Mouse (Mus musculus) layer of hippocampus, postnatal 36 days (tissue): Measurements from ENCODE around the gene Hoxd4. TPM values are rescaled to one million over a fixed set of nuclear protein-coding genes. Genes with fewer than 3 reads are reported as not detected.

ENCODE experiments used
- DNase-seq, 2 experiments: peaks; one replicate each; pipeline ENCODE4 v3.0.0; 2022
- total RNA-seq, 2 experiments: library from RNA; stranded (reverse); gene quantifications; 2 replicates each; pipeline ENCODE4 v1.2.3; 2021

The Hoxd4 gene
- total RNA-seq, 2 experiments from 2014 or later, result not detected

- no peak for DNase-seq
Measured at GRCm38 (mm10) chr2:74730331-74730730, 18.6 kb downstream of the Hoxd4 start.

GRCm38 (mm10) chr2:74731055-74731454, 19.3 kb downstream of the Hoxd4 start:
- DNase-seq, result no peak

DNA sequence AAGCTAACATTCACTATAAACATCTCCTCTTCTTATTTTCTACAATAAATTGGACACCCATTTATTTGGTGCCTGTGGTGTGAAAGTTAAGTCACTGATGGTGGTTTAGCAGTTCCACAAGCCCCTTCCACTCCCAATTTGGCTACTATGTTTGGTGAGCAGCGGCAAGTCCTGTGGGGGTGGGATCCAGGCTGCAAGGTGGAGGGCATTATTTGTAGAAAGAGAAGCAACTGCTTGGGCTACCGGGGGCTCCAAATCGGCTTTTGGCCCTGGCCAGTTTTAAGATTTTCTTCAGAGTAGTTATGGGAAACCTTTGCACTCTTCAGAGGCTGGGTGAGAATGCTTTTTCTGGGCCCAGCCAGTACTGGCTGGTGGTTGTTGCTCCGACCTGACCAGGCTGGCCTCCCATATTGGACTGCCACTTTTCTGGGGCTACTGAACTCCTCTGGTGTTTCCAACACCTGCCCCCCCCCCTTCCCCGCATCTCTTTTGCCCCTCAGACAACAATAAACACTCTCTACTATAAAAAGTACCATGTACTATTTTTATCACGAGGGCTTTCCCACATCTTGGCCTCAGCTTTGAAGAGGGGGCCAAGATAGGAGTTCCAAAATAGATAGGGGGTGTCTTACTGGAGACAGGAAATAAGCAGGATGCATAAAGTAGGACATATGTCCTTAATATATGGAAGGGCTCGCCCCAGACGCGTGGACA, 20.2 kb downstream of the Hoxd4 start:
- no peak for DNase-seq

- no peak for DNase-seq
Measured at GRCm38 (mm10) chr2:74732513-74733316, 21.0 kb downstream of the Hoxd4 start.

GRCm38 (mm10) chr2:74733317-74733661, 21.6 kb downstream of the Hoxd4 start:
- no peak for DNase-seq

- no peak for DNase-seq
Measured at GRCm38 (mm10) chr2:74733765-74734164, 22.0 kb downstream of the Hoxd4 start.

- no peak for DNase-seq
Measured at GRCm38 (mm10) chr2:74734451-74734850, 22.7 kb downstream of the Hoxd4 start.

- DNase-seq, result no peak
Measured at GRCm38 (mm10) chr2:74734996-74735811, 23.5 kb downstream of the Hoxd4 start.

DNA sequence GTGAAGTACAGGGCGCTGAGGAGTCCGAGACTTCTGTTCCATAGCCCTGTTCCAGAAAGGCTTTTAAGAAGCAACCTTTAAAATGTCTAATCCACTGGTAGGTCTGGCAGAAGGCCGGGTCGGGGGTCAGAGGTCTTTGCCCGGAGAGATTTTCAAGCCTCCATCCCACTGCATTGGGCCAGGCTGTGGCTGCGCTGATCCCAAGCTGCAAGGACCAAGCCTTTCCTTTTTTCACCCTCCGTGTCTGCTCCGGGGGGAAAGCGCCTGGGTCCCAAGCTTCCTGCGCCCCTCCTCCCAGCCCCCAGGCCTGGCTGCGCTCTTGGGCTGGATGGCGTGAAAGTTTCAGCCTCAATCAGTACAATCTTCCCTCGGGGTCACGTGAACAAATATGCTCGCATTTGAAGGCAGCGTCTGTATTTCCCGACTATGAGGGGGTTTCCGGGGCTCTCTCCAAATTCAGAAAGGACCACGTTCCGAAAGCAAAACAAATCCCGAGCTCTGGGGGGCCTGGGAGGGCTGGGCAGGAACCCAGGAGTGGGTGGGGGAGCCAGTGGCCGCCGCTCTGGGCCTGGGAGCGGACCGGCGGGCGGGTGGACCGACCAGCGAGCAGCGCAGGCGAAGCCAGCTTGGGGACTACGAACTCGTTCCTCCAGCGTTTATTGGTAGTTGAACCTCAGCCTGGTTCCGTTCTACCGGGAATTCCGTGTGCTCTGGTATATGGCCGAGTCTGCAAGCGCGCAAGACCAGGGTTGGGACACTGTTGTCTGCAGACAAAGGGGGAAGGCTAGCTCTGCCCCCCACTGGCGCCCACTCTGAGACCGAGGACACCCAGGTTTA, 24.3 kb downstream of the Hoxd4 start:
- DNase-seq, result no peak

DNA sequence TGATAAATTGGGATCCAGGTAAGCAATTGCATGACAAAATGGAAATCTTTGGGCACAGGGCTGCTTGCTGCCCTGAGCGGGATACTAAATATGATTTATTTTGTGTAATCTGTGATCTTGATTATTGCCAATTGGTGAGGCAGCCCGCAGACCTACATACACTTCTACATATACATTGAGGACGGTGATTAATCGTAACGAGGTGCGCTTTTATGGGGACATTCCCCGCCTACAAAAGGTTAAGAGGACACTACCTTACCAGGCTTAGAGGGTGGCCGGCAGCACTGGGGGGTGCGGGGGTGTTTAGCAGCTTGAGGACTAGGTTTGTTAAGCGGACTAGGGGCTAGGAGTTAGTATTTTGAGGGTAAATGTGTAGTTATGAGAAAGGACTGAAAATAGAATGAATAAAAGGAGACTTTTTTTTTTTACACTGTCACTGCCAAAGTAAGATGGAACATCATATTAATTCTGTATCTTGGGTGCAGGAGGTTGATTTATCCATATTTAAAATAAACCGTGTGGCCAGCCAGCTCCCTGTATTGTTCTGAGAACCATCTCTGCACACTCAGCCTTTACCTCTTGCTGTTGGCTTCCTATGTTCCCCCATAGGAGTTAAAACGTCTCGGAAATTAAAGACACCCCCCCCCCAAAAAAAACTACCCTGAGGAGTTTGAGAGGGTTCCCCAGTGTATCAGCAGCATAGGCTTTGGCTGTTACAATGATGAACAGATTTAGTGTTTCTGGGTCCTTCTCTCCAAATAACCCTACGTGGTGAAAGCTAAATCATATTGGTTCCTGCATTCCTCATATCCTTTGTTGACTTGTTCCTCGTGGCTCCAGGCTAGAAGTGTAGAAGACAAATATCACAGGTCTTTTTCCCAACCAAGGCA, 25.2 kb downstream of the Hoxd4 start:
- DNase-seq, result no peak

GRCm38 (mm10) chr2:74737578-74738070, 25.9 kb downstream of the Hoxd4 start:
- DNase-seq, result no peak

DNA sequence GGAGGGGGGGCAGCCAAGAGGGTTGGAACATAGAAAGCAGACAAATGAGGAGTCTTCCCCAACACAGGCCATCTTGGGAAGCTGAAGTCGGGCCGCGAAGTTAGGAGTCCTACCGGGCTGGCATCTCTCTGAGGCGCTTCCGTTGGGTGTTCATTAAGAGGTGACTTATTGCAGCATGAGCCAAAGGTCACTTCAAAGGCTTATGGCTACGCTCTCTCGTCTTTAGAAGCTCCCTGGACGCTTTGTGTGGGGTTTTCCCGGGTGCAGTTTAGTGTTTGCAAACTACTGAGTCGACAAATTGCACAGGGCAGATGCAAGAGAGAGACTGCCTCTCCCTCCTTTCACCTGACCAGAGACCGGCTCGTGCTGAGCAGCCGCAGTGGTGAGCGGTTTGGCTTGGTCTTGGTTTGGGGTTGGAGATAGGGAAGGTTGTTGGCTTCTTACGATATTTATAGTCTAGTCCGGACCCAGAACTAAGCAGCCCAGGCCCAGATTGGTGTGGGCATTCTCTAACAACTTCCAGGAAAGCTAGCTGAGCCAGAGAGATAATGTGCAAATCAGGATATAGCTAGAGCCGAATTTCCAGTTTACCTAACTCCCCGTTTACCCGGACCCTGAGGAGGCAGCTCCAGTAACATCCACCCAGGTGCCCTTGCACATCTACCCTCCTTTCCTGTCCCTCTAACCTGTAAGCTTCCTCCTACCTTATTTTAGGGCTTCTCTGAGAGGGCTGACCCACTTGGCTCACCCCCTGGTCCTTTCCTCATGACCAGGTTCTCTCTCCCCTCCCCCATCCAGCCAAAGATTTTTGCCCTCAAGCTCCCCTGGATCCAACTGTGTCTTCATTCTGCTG, 27.1 kb downstream of the Hoxd4 start:
- DNase-seq, result no peak

DNA sequence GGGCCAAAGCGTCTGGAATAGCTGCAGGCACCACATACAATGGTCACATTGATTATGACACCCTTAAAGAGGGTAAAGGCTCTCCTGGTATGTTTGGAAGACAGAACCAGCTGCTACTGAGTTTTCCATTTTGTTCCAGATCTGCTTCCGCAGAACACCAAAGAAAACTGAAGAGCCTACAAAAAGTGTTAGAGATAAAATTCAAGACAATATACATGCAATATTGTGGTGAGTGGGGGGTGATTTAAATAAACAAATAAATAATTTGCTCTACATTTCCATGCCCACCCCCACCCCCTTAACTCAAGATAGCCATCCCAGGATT, 27.7 kb downstream of the Hoxd4 start:
- DNase-seq, result no peak

- no peak for DNase-seq
Measured at GRCm38 (mm10) chr2:74739869-74740268, 28.1 kb downstream of the Hoxd4 start.

- no peak for DNase-seq
Measured at GRCm38 (mm10) chr2:74740311-74741091, 28.8 kb downstream of the Hoxd4 start.

- no peak for DNase-seq
Measured at GRCm38 (mm10) chr2:74741252-74741978, 29.7 kb downstream of the Hoxd4 start.

DNA sequence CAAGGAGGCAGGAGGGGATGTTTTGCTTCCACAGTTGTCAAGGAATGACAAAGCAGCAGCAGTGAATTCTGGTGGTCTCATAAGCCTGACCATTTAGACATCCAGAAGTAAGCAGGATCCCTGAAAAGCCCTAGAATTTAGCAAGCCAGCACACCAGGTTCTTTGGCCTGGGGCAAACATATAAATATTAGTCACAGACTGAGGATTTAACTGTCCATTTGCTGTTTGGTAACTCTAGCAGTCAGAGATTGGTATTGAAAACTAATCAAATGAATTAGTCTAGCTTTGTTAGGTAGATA, 30.2 kb downstream of the Hoxd4 start:
- no peak for DNase-seq

GRCm38 (mm10) chr2:74745540-74746297, 34.0 kb downstream of the Hoxd4 start:
- no peak for DNase-seq
